Mouse (Mus musculus) liver, embryonic 14.5 days (tissue): Measurements from ENCODE around the gene H1foo. TPM values are rescaled to one million over a fixed set of nuclear protein-coding genes. Genes with fewer than 3 reads are reported as not detected.

Experiments used
- ATAC-seq: fragments of 200-750 bp; cut with Nextera tagmentation; 2 replicates; pipeline ENCODE4 v1.8.0; 2017; ENCODE audit warnings: moderate number of reproducible peaks, mild to moderate bottlenecking, moderate library complexity; ENCODE audit not compliant: insufficient read depth
- DNase-seq, 3 experiments: peaks; one replicate each; pipeline ENCODE4 v3.0.0-alpha.2; 2012 to 2013; ENCODE audit warnings: low read depth in 3 of 3, low spot score in 3 of 3
- H3K27ac ChIP-seq: fragments of 300-500 bp; sonication (generic); 2 replicates; pipeline ENCODE4 v1.5.1; 2014; ENCODE audit warnings: moderate library complexity, mild to moderate bottlenecking, control low read depth, inconsistent platforms
- H3K27me3 ChIP-seq: fragments of 300-500 bp; sonication (generic); 2 replicates; pipeline ENCODE4 v1.6.1; 2014; ENCODE audit warnings: mild to moderate bottlenecking, low read length, moderate library complexity; ENCODE audit not compliant: control insufficient read depth, insufficient read depth
- H3K36me3 ChIP-seq: fragments of 300-500 bp; sonication (generic); replicated peaks from 2 replicates; pipeline ENCODE4 v1.6.1; 2014; ENCODE audit warnings: low read depth; ENCODE audit not compliant: control insufficient read depth, insufficient read depth
- H3K4me1 ChIP-seq, 2 experiments: fragments of 200-500 bp in 1 of 2; fragments of 300-500 bp in 1 of 2; sonication (generic) in 1 of 2; replicated peaks; 2 replicates each; pipeline ENCODE4 v1.6.1; 2012 to 2014; ENCODE audit warnings: antibody characterized with exemption in 1 of 2, inconsistent platforms in 1 of 2, low read length in 1 of 2; ENCODE audit not compliant: control insufficient read depth in 2 of 2, insufficient read depth in 2 of 2
- H3K4me2 ChIP-seq: fragments of 300-500 bp; sonication (generic); 2 replicates; pipeline ENCODE4 v1.6.1; 2014; ENCODE audit warnings: low read depth, mild to moderate bottlenecking, control low read depth, moderate library complexity
- H3K4me3 ChIP-seq, 2 experiments: fragments of 200-500 bp in 1 of 2; fragments of 300-500 bp in 1 of 2; sonication (generic) in 1 of 2; 2 replicates each; pipeline ENCODE4 v1.5.1; 2012 to 2014; ENCODE audit warnings: low read depth in 2 of 2, low read length in 2 of 2, mild to moderate bottlenecking in 2 of 2, control low read depth in 1 of 2, inconsistent platforms in 1 of 2, moderate library complexity in 1 of 2; ENCODE audit not compliant: insufficient read depth in 1 of 2
- H3K9ac ChIP-seq: fragments of 300-500 bp; sonication (generic); replicated peaks from 2 replicates; pipeline ENCODE4 v1.6.1; 2014; ENCODE audit warnings: mild to moderate bottlenecking, control low read depth, moderate library complexity
- H3K9me3 ChIP-seq: fragments of 300-500 bp; sonication (generic); 2 replicates; pipeline ENCODE4 v1.6.1; 2016; ENCODE audit warnings: low read length, mixed read lengths; ENCODE audit not compliant: control insufficient read depth
- CTCF ChIP-seq: IDR thresholded peaks from 2 replicates; pipeline ENCODE4 v1.5.1; 2016; ENCODE audit warnings: antibody characterized with exemption, low read depth, control low read depth
- EP300 ChIP-seq: IDR thresholded peaks from 2 replicates; pipeline ENCODE4 v1.6.1; 2016; ENCODE audit warnings: antibody characterized with exemption, low read depth
- WGBS: fragments of 180-500 bp; shearing (Covaris S2); extraction: QIAGEN DNeasy Blood & Tissue Kit; methylation state at CpG from one replicate; pipeline ENCODE4 v1.1.7; 2014; ENCODE audit not compliant: insufficient replicate concordance; 5-methylcytosine and 5-hydroxymethylcytosine counted together
- polyA plus RNA-seq, 2 experiments: library from polyadenylated mRNA; depleted of rRNA in 1 of 2; stranded (reverse) in 1 of 2; unstranded in 1 of 2; fragments of >200 nt; fragmentation: Nextera tagmentation in 1 of 2; extraction: Ambion mirVana in 1 of 2; gene quantifications; 2 replicates each; pipeline versions ENCODE4 v1.2.1 to v1.2.3; 2012 to 2014

Gene H1foo
- polyA plus RNA-seq, 2 experiments = not detected

DNA sequence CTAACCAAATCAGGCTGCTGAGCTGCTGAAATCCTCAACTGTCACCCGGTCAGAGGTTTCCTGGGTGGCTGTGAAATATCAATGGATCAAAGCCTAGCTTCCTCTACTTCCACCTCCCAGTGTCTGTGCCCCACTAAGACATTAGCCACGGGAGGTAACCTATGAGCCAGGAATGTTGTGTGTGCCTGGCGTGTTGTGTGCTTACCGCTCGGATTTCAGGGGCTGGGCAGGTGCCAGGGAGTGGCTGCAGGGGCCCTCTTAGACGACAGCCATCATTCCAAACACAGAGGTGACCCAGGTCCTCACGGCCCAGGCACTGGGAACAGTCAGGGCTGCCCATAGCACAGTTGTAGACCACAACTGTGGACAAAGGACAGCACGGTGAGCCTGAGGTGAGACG, 24.4 kb downstream of the H1foo start:
- DNase-seq (no peak), ATAC-seq (no peak)
- H3K9ac ChIP-seq = no peak overlapping the region
- 64% methylated on average over 9 of the region's 9 CpGs for WGBS
- no peak overlapping the region for H3K27ac ChIP-seq
- no peaks in the 10 kb centered on the region for H3K27me3 ChIP-seq
- no peaks in the 10 kb centered on the region for H3K36me3 ChIP-seq
- no peak for TF ChIP-seq EP300
- no peak for TF ChIP-seq CTCF
- H3K4me3 ChIP-seq = no peak overlapping the region
- H3K4me1 ChIP-seq = no peaks in the 10 kb centered on the region
- H3K9me3 ChIP-seq = no peaks in the 10 kb centered on the region
- no peak overlapping the region for H3K4me2 ChIP-seq

GRCm38 (mm10) chr6:115969952-115970351, 25.2 kb downstream of the H1foo start:
- no peak overlapping the region for H3K27ac ChIP-seq
- DNase-seq (no peak), ATAC-seq (no peak)
- H3K4me1 ChIP-seq = no peaks in the 10 kb centered on the region
- H3K4me2 ChIP-seq = no peak overlapping the region
- no peaks in the 10 kb centered on the region for H3K27me3 ChIP-seq
- no peaks in the 10 kb centered on the region for H3K36me3 ChIP-seq
- H3K9me3 ChIP-seq = no peaks in the 10 kb centered on the region
- no peak overlapping the region for H3K4me3 ChIP-seq
- 44% methylated on average over 4 of the region's 6 CpGs for WGBS
- H3K9ac ChIP-seq = no peak overlapping the region
- no peak for TF ChIP-seq EP300
- no peak for TF ChIP-seq CTCF

DNA sequence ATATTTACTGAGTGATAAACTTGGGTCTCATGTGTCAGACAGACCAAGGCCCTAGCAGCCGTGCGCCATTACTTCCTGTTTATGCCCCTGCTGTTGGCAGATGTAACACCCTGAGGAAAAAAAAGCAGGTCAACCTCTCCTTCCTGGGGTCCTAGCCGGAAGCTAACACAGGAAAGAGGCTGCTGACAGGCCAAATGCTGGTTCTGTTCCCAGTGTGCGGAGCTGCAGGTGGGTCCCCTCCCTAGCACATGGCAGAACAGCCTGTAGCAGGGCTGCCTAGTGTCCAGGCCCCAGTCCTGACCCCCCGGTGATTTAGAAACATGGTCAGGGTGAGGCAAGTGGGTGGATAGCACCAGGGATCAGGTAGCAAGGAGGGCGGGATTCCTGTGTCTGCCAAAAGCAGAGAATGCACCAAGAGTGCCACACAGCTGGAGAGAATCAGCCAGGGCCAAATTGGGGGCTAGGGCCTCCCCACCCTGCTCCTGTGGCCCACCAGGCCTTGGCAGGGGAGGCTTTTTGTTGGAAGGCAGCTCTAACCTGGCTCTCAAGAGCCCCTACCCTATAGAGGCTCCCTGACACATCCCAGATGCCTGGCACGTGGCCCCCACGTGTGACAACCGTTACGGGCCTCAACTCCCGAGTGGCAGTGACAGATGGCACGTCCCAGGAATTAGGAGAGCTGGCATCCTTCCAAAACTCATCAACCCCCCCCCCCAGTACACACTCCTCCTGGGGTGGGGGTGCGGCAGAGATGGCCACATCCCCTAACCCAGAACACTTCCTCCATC, 26.7 kb downstream of the H1foo start:
- DNase-seq = no peak
- Histone ChIP-seq H3K4me2 (no peak overlapping the region), H3K27me3 (no peaks in the 10 kb centered on the region), H3K36me3 (no peaks in the 10 kb centered on the region), H3K4me1 (no peaks in the 10 kb centered on the region), H3K9me3 (no peaks in the 10 kb centered on the region), H3K27ac (no peak overlapping the region), H3K9ac (no peak overlapping the region), H3K4me3 (no peak overlapping the region)
- WGBS = 69% methylated on average over 13 of the region's 13 CpGs
- no peak for TF ChIP-seq CTCF
- no peak for ATAC-seq

DNA sequence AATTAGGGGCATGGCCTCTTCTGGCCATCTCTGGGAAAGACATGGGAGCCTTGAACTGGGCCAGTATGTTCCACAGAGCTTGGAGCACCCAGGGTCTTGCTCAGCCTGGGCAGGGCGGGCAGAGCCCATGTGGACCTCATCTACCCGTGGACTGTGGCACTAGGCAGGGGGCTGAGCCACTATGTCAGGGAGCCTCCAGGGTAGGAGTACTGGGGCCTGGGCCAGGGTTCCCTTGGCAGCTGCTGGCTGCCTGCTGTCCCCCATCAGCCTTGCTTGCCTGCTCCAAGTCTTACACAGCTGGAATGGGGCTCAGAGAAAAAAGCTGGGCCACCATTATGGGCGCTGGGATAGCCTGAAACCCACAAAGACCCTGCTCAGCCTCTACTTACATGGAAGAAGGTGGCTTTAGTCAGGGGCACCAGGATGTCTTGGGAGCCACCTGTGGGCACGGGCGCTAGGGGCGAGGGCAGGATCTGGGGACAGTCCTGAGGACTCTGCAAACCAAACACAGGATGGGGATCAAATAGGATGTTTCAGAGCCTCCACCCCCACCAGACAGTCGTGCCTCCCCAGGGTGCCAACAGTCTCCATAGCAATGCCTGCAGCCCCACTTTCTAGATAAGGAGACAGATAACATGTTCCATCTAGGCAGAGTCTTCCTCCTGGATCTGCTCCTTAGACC, 27.5 kb downstream of the H1foo start:
- WGBS = 55% methylated on average over 7 of the region's 7 CpGs
- no peak overlapping the region for H3K4me2 ChIP-seq
- no peaks in the 10 kb centered on the region for H3K9me3 ChIP-seq
- no peaks in the 10 kb centered on the region for H3K36me3 ChIP-seq
- H3K9ac ChIP-seq = no peak overlapping the region
- ATAC-seq (no peak), DNase-seq (no peak)
- H3K27me3 ChIP-seq = no peaks in the 10 kb centered on the region
- no peaks in the 10 kb centered on the region for H3K4me1 ChIP-seq
- H3K27ac ChIP-seq = no peak overlapping the region
- TF ChIP-seq CTCF (no peak), EP300 (no peak)
- no peak overlapping the region for H3K4me3 ChIP-seq

GRCm38 (mm10) chr6:115973139-115973875, 28.6 kb downstream of the H1foo start:
- Histone ChIP-seq H3K4me3 (no peak overlapping the region), H3K27ac (no peak overlapping the region), H3K27me3 (no peaks in the 10 kb centered on the region), H3K36me3 (no peaks in the 10 kb centered on the region), H3K9me3 (no peaks in the 10 kb centered on the region), H3K9ac (no peak overlapping the region), H3K4me2 (no peak overlapping the region), H3K4me1 (no peaks in the 10 kb centered on the region)
- DNase-seq (no peak), ATAC-seq (no peak)
- no peak for TF ChIP-seq EP300
- TF ChIP-seq CTCF = no peak
- WGBS = 68% methylated on average over 15 of the region's 15 CpGs
